Mouse (Mus musculus): ENCODE data around the gene Otulin. TPM values are rescaled to one million over a fixed set of nuclear protein-coding genes. Genes with fewer than 3 reads are reported as not detected.

Otulin gene
- 28.1 TPM in 2 replicates for polyA plus RNA-seq (2016; fragmentation: Nextera tagmentation; extraction: Ambion mirVana)

DNA sequence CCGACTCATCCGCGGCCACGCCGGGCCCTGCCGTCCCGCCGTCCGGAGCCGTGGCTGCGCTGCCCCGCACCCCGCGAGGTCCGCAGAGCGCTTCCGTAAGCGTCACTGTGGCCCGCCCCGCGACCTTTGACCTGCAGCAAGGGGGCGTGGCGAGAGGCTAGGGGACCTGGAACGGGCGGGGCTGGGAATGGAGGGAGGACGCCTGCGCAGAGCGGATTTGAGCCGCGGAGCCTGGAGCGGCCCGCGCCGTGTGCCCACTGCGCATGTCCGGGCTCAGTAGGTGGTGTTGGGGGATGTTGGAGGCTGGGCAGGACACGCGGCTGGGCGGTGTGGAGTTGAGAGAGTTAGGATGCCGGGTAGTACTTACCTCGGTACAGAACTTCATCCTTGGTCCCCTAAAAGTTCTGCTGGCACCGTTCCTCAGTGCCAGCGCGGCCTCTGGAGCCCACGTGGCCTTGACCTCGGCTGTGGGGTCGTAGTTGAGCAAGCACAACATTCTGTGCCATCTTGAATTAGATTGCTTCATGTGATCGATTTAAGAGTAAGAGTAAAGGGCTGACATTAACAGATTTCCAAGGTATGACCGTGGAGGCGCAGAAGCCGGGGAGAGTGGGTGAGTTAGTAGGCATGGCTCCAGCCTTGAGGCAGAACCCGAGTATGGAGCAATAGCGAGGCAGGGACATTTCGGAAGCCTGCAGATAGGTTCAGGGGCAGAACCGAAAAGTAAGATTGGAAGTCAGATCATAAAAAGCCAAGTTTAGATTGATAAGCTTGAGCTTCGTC lies at the start of gene Otulin:
Otulin (minus strand) TSS at position 93 of the 783 bp plus-strand sequence.
- Histone ChIP-seq H3K27ac (peak within 1 kb of the TSS; percentile 91), H3K9me3 (no peaks in the 10 kb centered on the region), H3K27me3 (ENCODE audit: insufficient read depth, poor library complexity, severe bottlenecking) (no peaks in the 10 kb centered on the region), H3K36me3 (peaks cover 15% of the 10 kb centered on the region), H3K4me3 (peak within 1 kb of the TSS; percentile 82), H3K4me1 (replicated peaks) (peaks cover 24% of the 10 kb centered on the region)
- peak; percentile 98 for DNase-seq (ENCODE audit: low spot score)
- 6% methylated on average over 56 of the region's 56 CpGs for WGBS

DNA sequence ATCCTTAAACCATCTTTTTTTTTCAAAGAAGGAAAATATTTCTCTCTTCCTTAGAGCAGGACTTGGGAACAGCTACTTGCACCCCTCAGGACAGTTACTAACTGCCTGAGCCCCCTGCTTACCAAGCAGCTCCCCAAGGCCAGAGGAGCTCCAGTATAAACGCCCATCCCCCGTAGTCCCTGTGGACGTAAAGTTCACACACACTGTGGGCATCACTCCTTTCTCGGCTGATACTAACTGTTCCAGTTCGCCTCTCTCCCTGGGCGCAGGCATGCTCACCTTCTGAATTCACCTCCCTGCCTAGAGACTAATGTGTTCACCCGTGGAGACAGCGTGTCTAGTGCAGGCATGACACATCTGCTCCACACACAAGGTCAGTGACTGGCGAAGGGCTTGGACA lies 48.0 kb upstream of the Otulin start:
- Histone ChIP-seq H3K9me3 (no peaks in the 10 kb centered on the region), H3K36me3 (no peaks in the 10 kb centered on the region), H3K4me1 (replicated peaks) (peaks cover 33% of the 10 kb centered on the region), H3K27me3 (ENCODE audit: insufficient read depth, poor library complexity, severe bottlenecking) (peaks cover 21% of the 10 kb centered on the region), H3K4me3 (no peak overlapping the region), H3K27ac (no peak overlapping the region)
- WGBS = 84% methylated on average over 9 of the region's 9 CpGs
- no peak for DNase-seq (ENCODE audit: low spot score)

DNA sequence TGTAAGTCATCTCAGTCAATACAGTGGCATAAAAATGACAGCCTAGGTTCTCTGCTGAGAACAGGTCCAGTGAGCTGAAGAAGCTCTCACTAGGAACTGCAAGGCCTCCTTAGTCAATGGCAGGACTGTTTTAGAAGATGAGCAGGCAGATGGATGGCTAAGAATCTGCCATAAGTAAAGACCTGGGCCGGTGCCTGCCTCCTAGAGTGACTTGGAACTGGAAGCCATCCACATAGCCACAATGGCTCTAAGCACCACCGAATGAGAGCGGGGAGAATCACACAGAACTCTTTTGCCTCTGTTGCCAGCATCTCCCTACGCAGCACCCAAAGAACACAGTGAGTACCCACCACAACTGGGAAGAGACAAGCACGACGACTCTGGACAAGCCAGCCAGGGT lies 47.3 kb upstream of the Otulin start:
- Histone ChIP-seq H3K36me3 (no peaks in the 10 kb centered on the region), H3K9me3 (no peaks in the 10 kb centered on the region), H3K4me3 (no peak overlapping the region), H3K4me1 (replicated peaks) (peaks cover 39% of the 10 kb centered on the region), H3K27me3 (ENCODE audit: insufficient read depth, poor library complexity, severe bottlenecking) (peaks cover 18% of the 10 kb centered on the region), H3K27ac (no peak overlapping the region)
- 87% methylated on average over 6 of the region's 6 CpGs for WGBS
- no peak for DNase-seq (ENCODE audit: low spot score)

DNA sequence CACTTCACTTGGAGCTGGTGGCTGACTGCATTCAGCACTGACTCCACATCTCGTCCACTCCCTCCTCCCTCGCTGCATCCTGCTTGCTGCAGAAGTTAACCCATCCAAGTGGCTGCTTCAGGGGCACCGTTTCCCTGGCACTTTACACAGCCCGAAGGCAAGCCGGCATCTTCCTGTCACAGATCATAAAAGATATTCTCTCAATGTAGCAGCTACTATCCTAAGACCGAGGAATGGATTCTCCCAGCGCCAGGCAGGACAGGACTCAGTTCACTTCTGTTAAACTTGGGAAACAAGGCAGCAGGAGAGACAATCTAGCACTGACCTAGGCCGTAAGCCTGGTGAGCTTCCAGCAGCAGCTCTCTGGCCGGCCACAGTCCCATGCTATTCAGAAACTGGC lies 45.7 kb upstream of the Otulin start:
- no peak for DNase-seq (ENCODE audit: low spot score)
- peaks cover 18% of the 10 kb centered on the region for H3K27me3 ChIP-seq (ENCODE audit: insufficient read depth, poor library complexity, severe bottlenecking)
- no peak overlapping the region for H3K27ac ChIP-seq
- H3K36me3 ChIP-seq = no peaks in the 10 kb centered on the region
- 62% methylated on average over 9 of the region's 9 CpGs for WGBS
- H3K9me3 ChIP-seq = no peaks in the 10 kb centered on the region
- H3K4me3 ChIP-seq = no peak overlapping the region
- peaks cover 38% of the 10 kb centered on the region for H3K4me1 ChIP-seq (replicated peaks)

DNA sequence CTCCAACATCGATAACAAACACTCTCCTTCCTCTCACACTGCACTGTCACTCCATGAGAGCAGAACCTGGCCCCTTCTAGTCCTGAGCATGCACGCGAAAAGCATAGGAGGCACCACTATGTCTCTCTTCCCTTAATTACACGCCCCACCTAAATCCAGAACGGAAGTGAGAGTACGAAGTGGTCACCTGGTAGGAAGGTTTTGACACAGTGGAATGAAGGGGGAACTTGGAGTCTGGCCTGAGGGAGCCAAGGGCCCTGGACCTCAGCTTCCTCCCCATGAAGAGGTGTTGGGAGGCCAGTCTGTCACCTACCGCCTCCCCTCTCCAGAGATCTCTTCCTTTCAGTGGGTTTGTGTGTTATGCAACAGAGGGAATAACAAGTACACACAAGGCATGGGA lies 44.6 kb upstream of the Otulin start:
- Histone ChIP-seq H3K36me3 (no peaks in the 10 kb centered on the region), H3K4me1 (replicated peaks) (peaks cover 31% of the 10 kb centered on the region), H3K9me3 (no peaks in the 10 kb centered on the region), H3K27ac (no peak overlapping the region), H3K4me3 (no peak overlapping the region), H3K27me3 (ENCODE audit: insufficient read depth, poor library complexity, severe bottlenecking) (peaks cover 11% of the 10 kb centered on the region)
- 91% methylated on average over 7 of the region's 7 CpGs for WGBS
- no peak for DNase-seq (ENCODE audit: low spot score)

DNA sequence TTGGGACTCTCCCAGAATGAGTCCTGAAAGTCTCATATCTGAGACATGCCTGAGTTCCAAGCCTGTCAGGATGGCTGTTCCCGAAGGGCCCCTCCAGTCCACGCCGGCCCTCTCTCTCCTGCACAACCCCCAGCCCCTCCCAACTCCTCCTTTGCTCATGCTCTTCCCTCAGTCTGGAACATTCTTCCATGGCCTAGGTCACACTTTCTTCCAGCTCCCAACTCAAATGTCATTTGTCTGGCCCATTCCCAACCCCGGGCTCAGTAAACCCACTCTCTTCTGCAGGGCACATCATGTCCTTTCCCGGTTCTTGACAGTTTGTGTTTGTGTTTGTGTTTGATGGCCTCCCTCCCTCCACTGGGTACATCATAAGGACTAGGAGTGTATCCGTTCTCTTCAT lies 43.5 kb upstream of the Otulin start:
- Histone ChIP-seq H3K36me3 (no peaks in the 10 kb centered on the region), H3K27ac (no peak overlapping the region), H3K4me1 (replicated peaks) (peaks cover 31% of the 10 kb centered on the region), H3K4me3 (no peak overlapping the region), H3K9me3 (no peaks in the 10 kb centered on the region), H3K27me3 (ENCODE audit: insufficient read depth, poor library complexity, severe bottlenecking) (peaks cover 6% of the 10 kb centered on the region)
- no peak for DNase-seq (ENCODE audit: low spot score)
- WGBS = 88% methylated on average over 6 of the region's 6 CpGs

DNA sequence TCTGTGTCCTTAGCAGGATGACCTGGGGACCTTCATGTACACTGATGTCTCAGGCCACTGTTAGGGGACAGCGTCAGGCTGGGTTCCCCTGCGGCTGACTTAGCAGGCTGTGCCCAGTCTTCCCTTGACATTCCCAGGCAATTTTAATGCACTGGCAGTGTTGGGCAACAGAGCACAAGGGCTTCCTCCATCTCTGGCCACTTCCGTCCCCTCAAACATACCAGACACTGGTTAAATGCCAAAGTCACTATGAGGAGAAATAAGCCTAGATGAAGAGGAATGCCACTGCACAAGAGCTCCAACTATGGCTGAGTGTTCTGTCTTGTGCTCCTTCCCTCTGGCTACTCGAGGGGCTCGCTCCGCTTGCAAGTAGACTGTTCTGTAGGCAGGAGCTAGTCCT lies 42.7 kb upstream of the Otulin start:
- Histone ChIP-seq H3K27me3 (ENCODE audit: insufficient read depth, poor library complexity, severe bottlenecking) (no peaks in the 10 kb centered on the region), H3K27ac (no peak overlapping the region), H3K9me3 (no peaks in the 10 kb centered on the region), H3K4me1 (replicated peaks) (peaks cover 31% of the 10 kb centered on the region), H3K4me3 (no peak overlapping the region), H3K36me3 (no peaks in the 10 kb centered on the region)
- 85% methylated on average over 6 of the region's 6 CpGs for WGBS
- DNase-seq (ENCODE audit: low spot score) = no peak

DNA sequence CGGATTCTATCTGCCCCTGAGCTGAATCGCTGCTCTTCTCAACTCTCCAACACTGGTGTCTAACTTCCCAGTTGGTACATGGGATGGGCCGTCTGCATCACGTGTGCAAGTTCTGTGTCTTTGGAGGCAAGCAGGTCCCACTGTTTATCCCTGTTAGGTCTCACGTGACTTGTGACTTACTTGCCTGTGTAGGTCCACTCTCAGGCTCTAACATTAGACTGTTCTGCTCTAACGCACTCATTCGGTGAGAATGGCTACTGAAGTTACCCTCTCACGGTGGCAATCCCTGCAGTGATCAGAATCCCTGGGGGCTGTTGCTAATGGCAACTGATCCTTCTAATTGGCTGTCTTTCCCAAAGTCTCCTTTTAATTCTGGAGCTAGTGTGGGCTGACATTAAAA lies 41.8 kb upstream of the Otulin start:
- Histone ChIP-seq H3K27me3 (ENCODE audit: insufficient read depth, poor library complexity, severe bottlenecking) (no peaks in the 10 kb centered on the region), H3K27ac (no peak overlapping the region), H3K9me3 (no peaks in the 10 kb centered on the region), H3K36me3 (no peaks in the 10 kb centered on the region), H3K4me3 (no peak overlapping the region), H3K4me1 (replicated peaks) (peaks cover 31% of the 10 kb centered on the region)
- WGBS = 66% methylated on average over 8 of the region's 8 CpGs
- DNase-seq (ENCODE audit: low spot score) = no peak

DNA sequence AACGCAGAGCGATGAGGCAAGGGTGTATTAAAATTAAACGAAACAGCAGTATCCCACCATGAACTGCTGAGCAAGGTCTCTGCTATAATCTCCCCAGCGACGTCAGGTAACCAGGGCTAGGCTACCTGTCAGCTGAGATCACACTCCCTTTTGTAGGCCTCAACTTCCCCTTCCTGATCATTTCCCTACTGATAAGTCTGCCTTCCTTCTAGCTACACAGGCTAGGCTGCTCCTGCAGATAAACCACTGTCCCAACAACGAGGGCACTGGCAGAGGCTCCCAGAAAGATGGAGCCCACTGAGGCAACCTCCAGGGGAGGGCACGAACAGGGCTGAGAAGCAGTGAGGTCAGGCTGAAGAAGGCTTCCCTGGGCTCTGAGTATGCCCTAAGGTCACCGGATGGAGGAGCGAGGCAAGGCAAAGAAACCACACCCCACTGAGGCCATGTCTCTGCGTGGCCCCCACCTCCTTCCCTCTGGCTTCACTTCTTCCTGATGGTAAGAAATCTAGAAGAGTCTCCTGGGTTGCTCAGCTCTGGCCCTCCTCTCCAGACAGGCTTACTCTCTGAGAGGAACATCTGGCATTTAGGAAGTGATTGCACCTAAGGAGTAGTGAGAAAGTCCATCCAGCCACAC lies 41.2 kb upstream of the Otulin start:
- 88% methylated on average over 10 of the region's 10 CpGs for WGBS

DNA sequence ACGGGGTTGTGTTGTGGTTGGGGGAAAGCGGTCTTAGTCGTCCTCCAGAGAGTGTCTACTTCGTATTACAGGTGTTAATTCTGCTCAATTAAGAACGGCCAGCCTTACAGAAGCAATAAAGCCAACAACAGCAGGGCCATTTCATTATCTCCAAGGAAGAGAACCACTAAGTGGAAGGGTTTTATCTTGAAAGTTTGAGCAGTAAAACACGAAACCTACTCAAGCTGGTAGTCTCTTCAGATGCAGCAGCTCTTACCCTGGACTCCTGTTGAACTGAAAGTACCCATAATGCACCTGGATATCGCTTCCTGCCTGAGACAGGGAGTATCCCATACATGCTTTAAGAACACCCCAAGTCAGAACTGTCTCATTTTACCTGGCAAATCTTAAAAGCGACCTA lies 40.2 kb upstream of the Otulin start:
- Histone ChIP-seq H3K4me3 (no peak overlapping the region), H3K36me3 (no peaks in the 10 kb centered on the region), H3K4me1 (replicated peaks) (peaks cover 20% of the 10 kb centered on the region), H3K9me3 (no peaks in the 10 kb centered on the region), H3K27ac (no peak overlapping the region), H3K27me3 (ENCODE audit: insufficient read depth, poor library complexity, severe bottlenecking) (no peaks in the 10 kb centered on the region)
- DNase-seq (ENCODE audit: low spot score) = no peak
- 89% methylated on average over 8 of the region's 8 CpGs for WGBS

More for the DNA sequence above, 41.2 kb upstream of the Otulin start:
- H3K36me3 ChIP-seq = no peaks in the 10 kb centered on the region
- no peak overlapping the region for H3K4me3 ChIP-seq
- DNase-seq (ENCODE audit: low spot score) = no peak
- H3K4me1 ChIP-seq (replicated peaks) = peaks cover 29% of the 10 kb centered on the region
- no peaks in the 10 kb centered on the region for H3K27me3 ChIP-seq (ENCODE audit: insufficient read depth, poor library complexity, severe bottlenecking)
- no peaks in the 10 kb centered on the region for H3K9me3 ChIP-seq
- no peak overlapping the region for H3K27ac ChIP-seq

DNA sequence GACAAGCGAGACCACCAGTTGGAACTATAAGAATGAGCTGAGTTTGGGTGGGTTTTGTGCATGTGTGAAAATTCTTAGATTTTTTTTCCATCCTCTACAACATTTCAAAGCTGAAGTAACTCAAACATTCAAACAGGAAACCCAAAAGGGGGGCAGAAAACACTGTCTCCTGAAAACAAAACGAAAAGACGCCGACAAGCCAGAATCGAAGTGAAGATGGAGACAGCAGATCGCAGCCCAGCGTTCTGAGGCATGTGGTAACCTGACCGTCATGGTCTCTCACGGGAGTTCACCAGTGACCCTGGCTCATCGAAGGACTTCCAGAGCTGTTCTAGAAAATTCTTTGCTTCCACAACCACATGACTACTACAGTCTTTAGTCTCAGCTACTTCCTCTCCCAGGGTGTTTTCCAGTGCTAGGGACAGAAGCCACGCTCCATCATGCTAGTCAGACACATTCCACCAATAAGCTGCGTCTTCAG lies 39.5 kb upstream of the Otulin start:
- Histone ChIP-seq H3K27ac (no peak overlapping the region), H3K27me3 (ENCODE audit: insufficient read depth, poor library complexity, severe bottlenecking) (no peaks in the 10 kb centered on the region), H3K36me3 (no peaks in the 10 kb centered on the region), H3K4me3 (no peak overlapping the region), H3K9me3 (no peaks in the 10 kb centered on the region), H3K4me1 (replicated peaks) (peaks cover 25% of the 10 kb centered on the region)
- 82% methylated on average over 12 of the region's 12 CpGs for WGBS
- no peak for DNase-seq (ENCODE audit: low spot score)

DNA sequence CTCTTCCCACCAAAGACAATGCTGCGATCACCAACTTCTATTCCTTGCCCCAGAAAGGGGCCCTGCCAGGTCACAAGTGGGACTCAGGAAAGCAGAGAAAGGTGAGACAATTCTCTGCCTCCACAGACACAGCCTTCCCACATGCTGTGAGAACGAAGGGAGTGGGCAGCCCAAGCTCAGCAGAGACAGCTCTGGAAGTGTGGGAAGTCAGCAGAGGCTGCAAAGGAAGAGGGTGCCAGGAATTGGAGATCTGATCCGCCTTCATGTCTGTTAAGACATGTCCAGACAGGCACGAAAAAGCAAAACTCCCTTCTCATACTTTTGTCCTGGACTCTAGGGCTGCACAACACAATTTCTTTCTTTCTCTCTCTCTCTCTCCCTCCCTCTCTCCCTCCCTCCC lies 38.8 kb upstream of the Otulin start:
- Histone ChIP-seq H3K4me3 (no peak overlapping the region), H3K36me3 (no peaks in the 10 kb centered on the region), H3K27ac (no peak overlapping the region), H3K27me3 (ENCODE audit: insufficient read depth, poor library complexity, severe bottlenecking) (no peaks in the 10 kb centered on the region), H3K4me1 (replicated peaks) (peaks cover 25% of the 10 kb centered on the region), H3K9me3 (no peaks in the 10 kb centered on the region)
- 81% methylated on average over 4 of the region's 4 CpGs for WGBS
- no peak for DNase-seq (ENCODE audit: low spot score)

DNA sequence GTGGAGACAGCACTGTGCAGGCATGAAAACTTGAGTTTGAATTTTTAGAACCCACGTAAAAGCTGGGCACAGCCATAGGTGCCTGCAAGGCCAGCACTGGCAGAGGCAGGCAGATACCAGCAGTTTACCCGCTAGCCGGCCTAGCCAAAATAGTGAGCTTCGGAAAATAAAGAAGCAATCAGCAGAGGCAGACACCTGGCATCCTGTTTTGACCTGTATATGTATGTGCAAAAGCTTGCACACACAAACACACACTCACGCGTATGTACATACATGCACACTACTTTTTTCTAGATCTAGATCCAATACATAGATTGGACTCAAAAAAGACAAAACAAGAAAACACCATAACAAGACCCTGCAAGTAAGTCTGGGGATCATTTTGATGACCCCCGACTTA lies 38.1 kb upstream of the Otulin start:
- no peak for DNase-seq (ENCODE audit: low spot score)

More for the DNA sequence above, 38.1 kb upstream of the Otulin start:
- H3K27ac ChIP-seq = no peak overlapping the region
- H3K4me3 ChIP-seq = no peak overlapping the region
- 90% methylated on average over 7 of the region's 7 CpGs for WGBS
- H3K27me3 ChIP-seq (ENCODE audit: insufficient read depth, poor library complexity, severe bottlenecking) = no peaks in the 10 kb centered on the region
- no peaks in the 10 kb centered on the region for H3K9me3 ChIP-seq
- peaks cover 22% of the 10 kb centered on the region for H3K4me1 ChIP-seq (replicated peaks)
- no peaks in the 10 kb centered on the region for H3K36me3 ChIP-seq

Data from hindbrain, embryonic 10.5 days (tissue).